Mouse (Mus musculus) heart, adult 2 months (tissue): ENCODE data around the gene Notch4. TPM values are rescaled to one million over a fixed set of nuclear protein-coding genes. Genes with fewer than 3 reads are reported as not detected.

Experiments
- DNase-seq, 2 experiments: peaks; one replicate each; pipeline ENCODE4 v3.0.0; 2021
- H3K27ac ChIP-seq: fragments of 200-600 bp; 2 replicates; pipeline ENCODE4 v1.8.1; 2022
- H3K27me3 ChIP-seq: fragments of 200-500 bp; 2 replicates; pipeline ENCODE4 v1.6.1; 2012; ENCODE audit warnings: mild to moderate bottlenecking, low read length, inconsistent platforms, mixed read lengths; ENCODE audit not compliant: control insufficient read depth, insufficient read depth
- H3K36me3 ChIP-seq: fragments of 200-500 bp; 2 replicates; pipeline ENCODE4 v1.6.1; 2012; ENCODE audit warnings: low read length, inconsistent platforms; ENCODE audit not compliant: control insufficient read depth, insufficient read depth
- H3K4me1 ChIP-seq: fragments of 200-500 bp; 2 replicates; pipeline ENCODE4 v1.6.1; 2011; ENCODE audit warnings: low read length; ENCODE audit not compliant: control insufficient read depth, insufficient read depth
- H3K4me3 ChIP-seq: fragments of 200-600 bp; 2 replicates; pipeline ENCODE4 v1.8.1; 2022
- H3K79me2 ChIP-seq: fragments of 200-500 bp; replicated peaks from 2 replicates; pipeline ENCODE4 v1.6.1; 2012; ENCODE audit warnings: mild to moderate bottlenecking, inconsistent platforms, low read length, moderate library complexity, mixed read lengths; ENCODE audit not compliant: control insufficient read depth, insufficient read depth
- H3K9ac ChIP-seq: fragments of 200-500 bp; 2 replicates; pipeline ENCODE4 v1.6.1; 2012; ENCODE audit warnings: low read depth, mild to moderate bottlenecking, control low read depth, inconsistent platforms, low read length, mixed read lengths
- CTCF ChIP-seq: fragments of 200-600 bp; IDR thresholded peaks from 2 replicates; pipeline ENCODE4 v1.8.1; 2022; ENCODE audit warnings: antibody characterized with exemption, mild to moderate bottlenecking, moderate library complexity
- EP300 ChIP-seq: fragments of 200-500 bp; IDR thresholded peaks from 2 replicates; pipeline ENCODE4 v1.6.1; 2011; ENCODE audit warnings: low read depth, low read length, control low read depth; ENCODE audit not compliant: insufficient read depth
- POLR2A ChIP-seq: fragments of 200-500 bp; IDR thresholded peaks from 2 replicates; pipeline ENCODE4 v1.6.1; 2011; ENCODE audit warnings: mild to moderate bottlenecking, low read depth, low read length, control low read depth; ENCODE audit not compliant: insufficient read depth
- WGBS: fragments of 180-500 bp; shearing (Covaris S2); methylation state at CpG from one replicate; pipeline ENCODE4 v1.1.7; 2018; 5-methylcytosine and 5-hydroxymethylcytosine counted together
- intact Hi-C: fragments of 180-260 bp; cut with DNase I; formaldehyde crosslinking; loops from one replicate; pipeline ENCODE4 v1.15.1; 2025
- polyA plus RNA-seq: library from polyadenylated mRNA; depleted of rRNA; stranded (reverse); fragments of >200 nt; gene quantifications from 2 replicates; pipeline ENCODE4 v1.2.3, GENCODE M21; 2012; rRNA removed
- total RNA-seq, 2 experiments: library from RNA; stranded (reverse); gene quantifications; 2 replicates each; pipeline ENCODE4 v1.2.3; 2021

The Notch4 gene
- total and polyA plus RNA-seq, 3 experiments: 21.4 to 32.3 (median 30.4) TPM

DNA sequence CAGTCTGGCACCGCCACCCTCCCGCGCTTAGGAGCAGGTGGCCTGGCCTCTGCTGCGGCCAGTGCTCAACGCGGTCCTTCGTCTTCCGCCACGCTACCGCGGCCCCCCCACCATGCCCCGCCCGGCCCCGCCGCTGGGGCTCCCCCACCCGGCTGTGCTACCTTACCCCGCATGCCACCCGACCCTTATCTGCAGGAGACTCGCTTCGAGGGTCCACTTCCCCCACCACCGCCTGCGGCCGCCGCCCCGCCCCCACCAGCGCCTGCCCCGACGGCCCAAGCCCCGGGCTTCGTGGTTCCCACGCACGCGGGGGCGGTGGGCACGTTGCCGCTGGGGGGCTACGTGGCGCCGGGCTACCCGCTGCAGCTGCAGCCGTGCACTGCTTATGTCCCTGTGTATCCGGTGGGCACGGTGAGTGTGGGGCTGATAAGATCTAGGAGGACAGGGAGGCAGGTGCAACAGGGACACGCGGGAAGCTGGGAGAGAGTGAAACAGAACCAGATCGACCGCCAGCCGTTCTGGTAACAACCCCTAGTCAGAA, 66.8 kb downstream of the Notch4 start:
- no peak overlapping the region for H3K27ac ChIP-seq
- TF ChIP-seq EP300 (no peak), POLR2A (no peak), CTCF (no peak)
- H3K9ac ChIP-seq: peak overlapping the region; percentile 47
- H3K79me2 ChIP-seq: no peaks in the 10 kb centered on the region
- peak overlapping the region; percentile 29; the same call in 1 of the 2 replicates for H3K4me3 ChIP-seq
- H3K36me3 ChIP-seq: no peaks in the 10 kb centered on the region
- H3K27me3 ChIP-seq: no peaks in the 10 kb centered on the region
- 9% methylated on average over 46 of the region's 48 CpGs for WGBS
- intact Hi-C loops: no loop called here
- H3K4me1 ChIP-seq: peaks cover 5% of the 10 kb centered on the region
- DNase-seq: no peak

DNA sequence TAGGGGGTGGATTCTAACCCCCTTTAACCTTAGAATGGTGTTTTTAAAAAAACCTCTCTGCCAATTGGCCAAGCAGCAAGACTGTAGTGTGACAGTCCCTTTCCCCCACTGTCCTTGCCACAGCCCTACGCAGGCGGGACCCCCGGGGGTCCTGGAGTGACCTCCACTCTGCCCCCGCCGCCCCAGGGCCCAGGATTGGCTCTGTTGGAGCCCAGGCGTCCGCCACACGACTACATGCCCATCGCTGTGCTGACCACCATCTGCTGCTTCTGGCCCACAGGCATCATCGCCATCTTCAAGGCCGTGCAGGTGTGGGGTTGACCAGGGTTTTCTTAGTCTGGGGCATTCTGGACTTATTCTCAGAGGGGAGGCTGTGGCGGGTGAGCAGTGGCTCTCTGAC, 67.6 kb downstream of the Notch4 start:
- WGBS: 24% methylated on average over 12 of the region's 12 CpGs
- intact Hi-C loops: no loop called here
- peaks cover 5% of the 10 kb centered on the region for H3K4me1 ChIP-seq
- H3K27me3 ChIP-seq: no peaks in the 10 kb centered on the region
- no peak for TF ChIP-seq POLR2A
- TF ChIP-seq EP300: no peak
- TF ChIP-seq CTCF: no peak
- DNase-seq: no peak
- H3K36me3 ChIP-seq: no peaks in the 10 kb centered on the region
- H3K9ac ChIP-seq: no peak overlapping the region
- H3K27ac ChIP-seq: peak overlapping the region; percentile 55
- H3K4me3 ChIP-seq: peak overlapping the region; percentile 47
- H3K79me2 ChIP-seq: no peaks in the 10 kb centered on the region

DNA sequence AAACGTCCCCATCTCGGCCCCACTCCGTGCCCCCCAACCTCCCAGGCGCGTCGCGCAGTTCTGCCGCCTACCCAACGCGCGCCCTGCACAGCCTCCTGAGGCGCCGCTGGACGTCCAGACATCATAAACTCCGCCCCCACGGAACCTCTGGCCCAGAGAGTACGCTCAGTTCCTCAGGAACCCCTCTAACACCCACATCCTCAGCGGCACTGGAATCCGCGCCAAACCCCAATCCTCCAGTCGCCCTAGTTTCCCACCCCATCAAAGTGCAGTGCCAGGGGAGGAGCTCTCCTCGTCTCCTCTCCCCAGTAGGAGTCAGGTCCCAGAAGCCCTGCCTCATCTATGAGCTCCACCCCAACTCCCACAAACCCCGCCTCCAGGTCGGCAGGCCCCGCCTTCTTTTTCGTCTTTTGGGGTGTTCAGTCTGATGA, 68.2 kb downstream of the Notch4 start:
- Histone ChIP-seq H3K27ac (peak overlapping the region; percentile 55), H3K4me1 (peaks cover 5% of the 10 kb centered on the region), H3K36me3 (no peaks in the 10 kb centered on the region), H3K4me3 (peak overlapping the region; percentile 47), H3K79me2 (no peaks in the 10 kb centered on the region), H3K9ac (0 out of 2 replicates have a peak overlapping the region, but pooled peaks have one; percentile 47), H3K27me3 (no peaks in the 10 kb centered on the region)
- intact Hi-C loops: no loop called here
- TF ChIP-seq POLR2A (peak; percentile 55), CTCF (no peak), EP300 (0 out of 2 replicates have a peak, but pooled peaks have one; percentile 46)
- peak; percentile 87 to 88 for DNase-seq
- WGBS: 4% methylated on average over 26 of the region's 26 CpGs

DNA sequence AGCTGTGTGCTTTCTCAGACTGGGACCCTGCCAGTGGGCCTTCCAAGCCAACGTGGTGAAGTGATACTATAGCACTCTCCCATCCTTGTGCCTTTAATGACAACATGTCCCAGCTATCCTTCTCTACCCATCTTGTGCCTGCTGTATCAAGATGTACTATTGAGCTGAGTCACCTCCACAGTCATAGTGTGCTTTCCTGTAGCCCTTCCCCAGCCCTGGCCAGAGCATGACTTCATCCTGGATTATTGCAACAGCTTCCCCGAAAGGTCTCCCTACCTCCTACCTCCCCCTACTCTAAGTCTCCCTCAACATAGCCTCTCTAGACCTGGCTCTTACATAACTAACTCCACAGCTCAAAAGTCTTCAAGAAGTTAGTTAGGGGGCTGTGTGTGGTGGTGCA, 71.6 kb downstream of the Notch4 start:
- H3K79me2 ChIP-seq: no peaks in the 10 kb centered on the region
- no peak for DNase-seq
- no peak overlapping the region for H3K27ac ChIP-seq
- no peaks in the 10 kb centered on the region for H3K36me3 ChIP-seq
- TF ChIP-seq POLR2A (no peak), EP300 (no peak), CTCF (no peak)
- 49% methylated on average over 2 of the region's 2 CpGs for WGBS
- H3K27me3 ChIP-seq: no peaks in the 10 kb centered on the region
- no peak overlapping the region for H3K4me3 ChIP-seq
- intact Hi-C loops: no loop called here
- no peak overlapping the region for H3K9ac ChIP-seq
- peaks cover 5% of the 10 kb centered on the region for H3K4me1 ChIP-seq

DNA sequence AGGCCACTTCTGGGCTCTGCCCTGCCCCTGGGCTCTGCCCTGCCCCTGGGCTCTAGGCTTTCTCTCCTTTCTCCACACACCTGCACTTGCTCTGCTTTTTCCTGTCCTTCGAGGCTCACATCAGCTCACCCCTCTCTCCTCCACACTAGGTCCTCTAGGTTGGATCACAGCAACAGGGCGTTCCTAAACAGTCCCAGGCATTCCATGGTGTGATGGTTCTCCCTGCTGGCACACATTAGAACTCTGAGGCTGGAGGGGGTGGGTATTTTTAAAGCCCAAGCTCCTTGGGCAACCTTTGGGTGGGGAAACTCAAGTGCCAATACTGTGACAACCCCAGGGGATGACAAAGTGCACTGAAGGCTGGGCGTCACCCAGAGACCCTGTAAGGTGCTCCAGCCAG, 73.4 kb downstream of the Notch4 start:
- H3K27ac ChIP-seq: no peak overlapping the region
- no peak overlapping the region for H3K4me3 ChIP-seq
- H3K9ac ChIP-seq: no peak overlapping the region
- H3K4me1 ChIP-seq: peaks cover 6% of the 10 kb centered on the region
- no peak for TF ChIP-seq EP300
- no peak for TF ChIP-seq CTCF
- no peak for TF ChIP-seq POLR2A
- no peaks in the 10 kb centered on the region for H3K27me3 ChIP-seq
- no peak for DNase-seq
- H3K36me3 ChIP-seq: no peaks in the 10 kb centered on the region
- intact Hi-C loops: no loop called here
- H3K79me2 ChIP-seq: no peaks in the 10 kb centered on the region
- 45% methylated on average over 3 of the region's 3 CpGs for WGBS

Other genes with a start within 250 kb of the Notch4 start
- not detected for gene H2-Eb2, start 238.6 kb upstream of the Notch4 start, total RNA-seq
- 0.09 and 0.33 TPM in 2 replicates for gene H2-Eb2, start 238.6 kb upstream of the Notch4 start, polyA plus RNA-seq
- gene Btnl2, start 209.4 kb upstream of the Notch4 start, total RNA-seq: under 1 TPM; 0.41 to 0.44 TPM
- 0.26 and 0.31 TPM in 2 replicates for gene Btnl2, start 209.4 kb upstream of the Notch4 start, polyA plus RNA-seq
- gene Btnl1, start 187.1 kb upstream of the Notch4 start, total RNA-seq: not detected
- not detected in 2 replicates for gene Btnl1, start 187.1 kb upstream of the Notch4 start, polyA plus RNA-seq
- gene BC051142, start 165.4 kb upstream of the Notch4 start, total RNA-seq: not detected
- 0.94 and 1.1 TPM in 2 replicates for gene BC051142, start 165.4 kb upstream of the Notch4 start, polyA plus RNA-seq
- gene Btnl4, start 87.0 kb upstream of the Notch4 start, total RNA-seq: not detected
- gene Btnl4, start 87.0 kb upstream of the Notch4 start, polyA plus RNA-seq: not detected in 2 replicates
- not detected for gene Btnl6, start 46.9 kb upstream of the Notch4 start, total RNA-seq
- gene Btnl6, start 46.9 kb upstream of the Notch4 start, polyA plus RNA-seq: not detected in 2 replicates
- 1 to 10 TPM; 3.9 to 5.2 TPM for gene Gpsm3, start 25.5 kb downstream of the Notch4 start, total RNA-seq
- 4.4 and 6.4 TPM in 2 replicates for gene Gpsm3, start 25.5 kb downstream of the Notch4 start, polyA plus RNA-seq
- gene Pbx2, start 27.0 kb downstream of the Notch4 start, total RNA-seq: 10 to 100 TPM; 16.1 to 18.4 TPM
- 22.1 and 28.3 TPM in 2 replicates for gene Pbx2, start 27.0 kb downstream of the Notch4 start, polyA plus RNA-seq
- under 1 TPM; 0.14 to 0.18 TPM for gene Ager, start 33.6 kb downstream of the Notch4 start, total RNA-seq
- gene Ager, start 33.6 kb downstream of the Notch4 start, polyA plus RNA-seq: 0.38 and 2.2 TPM in 2 replicates
- 10 to 100 TPM; 37.6 to 40.4 TPM for gene Rnf5, start 39.4 kb downstream of the Notch4 start, total RNA-seq
- gene Rnf5, start 39.4 kb downstream of the Notch4 start, polyA plus RNA-seq: 71.7 and 92.2 TPM in 2 replicates
- gene Agpat1, start 40.0 kb downstream of the Notch4 start, total RNA-seq: 10 to 100 TPM; 64.8 to 68.9 TPM
- gene Agpat1, start 40.0 kb downstream of the Notch4 start, polyA plus RNA-seq: 178 and 184 TPM in 2 replicates
- gene Egfl8, start 51.7 kb downstream of the Notch4 start, total RNA-seq: 1 to 10 TPM; 1.2 to 1.8 TPM
- 2.4 and 3.4 TPM in 2 replicates for gene Egfl8, start 51.7 kb downstream of the Notch4 start, polyA plus RNA-seq
- 10 to 100 TPM; 53.0 to 63.9 TPM for gene Ppt2, start 64.2 kb downstream of the Notch4 start, total RNA-seq
- 50.5 and 55.7 TPM in 2 replicates for gene Ppt2, start 64.2 kb downstream of the Notch4 start, polyA plus RNA-seq
- 1 to 10 TPM in 1 of 2 experiments, under 1 TPM in 1; 0.86 to 1.4 TPM for gene Prrt1, start 65.3 kb downstream of the Notch4 start, total RNA-seq
- gene Prrt1, start 65.3 kb downstream of the Notch4 start, polyA plus RNA-seq: 2.7 and 7.0 TPM in 2 replicates
- 1 to 10 TPM; 7.9 TPM for gene Fkbpl, start 80.5 kb downstream of the Notch4 start, total RNA-seq
- 4.0 and 8.8 TPM in 2 replicates for gene Fkbpl, start 80.5 kb downstream of the Notch4 start, polyA plus RNA-seq
- 10 to 100 TPM; 15.3 to 18.4 TPM for gene Atf6b, start 82.9 kb downstream of the Notch4 start, total RNA-seq
- gene Atf6b, start 82.9 kb downstream of the Notch4 start, polyA plus RNA-seq: 25.3 and 27.4 TPM in 2 replicates
- gene Tnxb, start 106.3 kb downstream of the Notch4 start, total RNA-seq: 10 to 100 TPM; 28.5 to 28.8 TPM
- gene Tnxb, start 106.3 kb downstream of the Notch4 start, polyA plus RNA-seq: 27.3 and 32.7 TPM in 2 replicates
- gene C4b, start 179.6 kb downstream of the Notch4 start, total RNA-seq: 10 to 100 TPM; 16.8 to 19.7 TPM
- 18.0 and 26.6 TPM in 2 replicates for gene C4b, start 179.6 kb downstream of the Notch4 start, polyA plus RNA-seq
- not detected for gene Cyp21a1, start 240.3 kb downstream of the Notch4 start, total RNA-seq
- gene Cyp21a1, start 240.3 kb downstream of the Notch4 start, polyA plus RNA-seq: 0.09 and 0.20 TPM in 2 replicates